Mouse (Mus musculus): ENCODE measurements around the gene Mta2.
A peak's percentile ranks its signal among the peaks of the same experiment; 100 is the strongest.

Mta2 gene

GRCm38 (mm10) chr19:8929224-8930088 is 12.2 kb upstream of the Mta2 start, which contains the start of the genes Rom1 and Eml3:
TSS of gene Rom1 (minus strand) at chr19:8929356.
TSS of gene Eml3 (plus strand) at chr19:8929552.
- DNase-seq (ENCODE audit: low spot score) = peak; percentile 81

- no peak for DNase-seq (ENCODE audit: low spot score)
Observed at GRCm38 (mm10) chr19:8930117-8930516, 11.6 kb upstream of the Mta2 start.

DNA sequence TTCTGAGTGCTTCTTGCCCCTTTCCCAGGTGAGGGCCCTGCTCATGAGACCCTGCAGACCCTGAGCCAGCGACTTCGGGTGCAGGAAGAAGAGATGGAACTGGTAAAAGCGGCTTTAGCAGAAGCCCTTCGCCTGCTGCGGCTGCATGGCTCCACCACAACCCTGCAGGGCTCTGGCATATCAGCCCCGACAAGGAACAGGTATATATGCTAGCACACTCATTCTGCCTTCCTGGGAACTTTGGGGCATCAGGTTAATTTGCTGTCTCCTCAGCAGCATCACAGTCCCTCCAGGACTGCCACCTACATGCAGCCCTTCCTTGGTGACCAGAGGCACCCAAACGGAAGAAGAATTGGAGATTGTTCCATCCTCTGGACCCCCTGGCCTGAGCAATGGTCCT is 10.9 kb upstream of the Mta2 start:
- no peak for DNase-seq (ENCODE audit: low spot score)

- no peak for DNase-seq (ENCODE audit: low spot score)
Observed at GRCm38 (mm10) chr19:8936736-8937135, 4.9 kb upstream of the Mta2 start.

- DNase-seq (ENCODE audit: low spot score) = no peak
Observed at GRCm38 (mm10) chr19:8940526-8941133, 1.0 kb upstream of the Mta2 start.

DNA sequence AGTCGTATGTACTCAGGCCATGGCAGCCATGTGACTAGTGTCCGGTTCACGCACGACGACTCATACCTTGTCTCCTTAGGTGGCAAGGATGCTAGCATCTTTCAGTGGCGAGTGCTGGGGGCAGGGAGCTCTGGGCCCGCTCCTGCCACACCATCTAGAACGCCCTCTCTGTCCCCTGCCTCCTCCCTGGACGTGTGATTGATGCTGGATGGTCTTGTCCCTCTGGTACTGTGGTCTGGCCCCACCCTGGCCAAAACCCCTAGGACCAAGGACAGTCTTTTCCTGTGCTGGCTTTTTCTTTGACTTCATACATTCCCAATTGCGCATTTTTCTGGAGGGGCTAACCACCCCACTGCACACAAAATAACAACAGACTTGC is 550 bp upstream of the Mta2 start:
- DNase-seq (ENCODE audit: low spot score) = no peak

GRCm38 (mm10) chr19:8942276-8942964 is 745 bp downstream of the Mta2 start:
- no peak for DNase-seq (ENCODE audit: low spot score)

GRCm38 (mm10) chr19:8943047-8943446 is 1.4 kb downstream of the Mta2 start:
- no peak for DNase-seq (ENCODE audit: low spot score)

- DNase-seq (ENCODE audit: low spot score) = no peak
Observed at GRCm38 (mm10) chr19:8944062-8944461, 2.4 kb downstream of the Mta2 start.

DNA sequence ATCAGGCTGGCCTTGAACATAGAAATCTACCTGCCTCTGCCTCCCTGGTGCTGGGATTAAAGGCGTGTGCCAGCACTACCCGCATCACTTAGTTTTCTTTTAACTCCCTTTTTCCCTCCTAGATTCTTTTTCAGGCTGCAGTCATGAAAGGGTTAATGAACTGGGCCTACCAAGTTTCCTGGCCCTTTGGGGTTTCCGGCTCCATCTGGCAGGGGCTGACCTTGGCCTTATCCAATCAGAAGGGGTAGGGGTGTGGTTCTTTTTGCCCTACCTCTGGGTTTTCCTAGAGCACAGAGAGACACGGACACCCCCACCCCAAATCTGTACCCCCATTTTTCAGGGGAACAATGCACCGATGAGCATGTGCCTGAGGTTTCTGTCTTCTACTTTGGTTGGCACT is 3.1 kb downstream of the Mta2 start:
- no peak for DNase-seq (ENCODE audit: low spot score)

GRCm38 (mm10) chr19:8945251-8945650 is 3.6 kb downstream of the Mta2 start:
- no peak for DNase-seq (ENCODE audit: low spot score)

GRCm38 (mm10) chr19:8946929-8947328 is 5.3 kb downstream of the Mta2 start:
- no peak for DNase-seq (ENCODE audit: low spot score)

DNA sequence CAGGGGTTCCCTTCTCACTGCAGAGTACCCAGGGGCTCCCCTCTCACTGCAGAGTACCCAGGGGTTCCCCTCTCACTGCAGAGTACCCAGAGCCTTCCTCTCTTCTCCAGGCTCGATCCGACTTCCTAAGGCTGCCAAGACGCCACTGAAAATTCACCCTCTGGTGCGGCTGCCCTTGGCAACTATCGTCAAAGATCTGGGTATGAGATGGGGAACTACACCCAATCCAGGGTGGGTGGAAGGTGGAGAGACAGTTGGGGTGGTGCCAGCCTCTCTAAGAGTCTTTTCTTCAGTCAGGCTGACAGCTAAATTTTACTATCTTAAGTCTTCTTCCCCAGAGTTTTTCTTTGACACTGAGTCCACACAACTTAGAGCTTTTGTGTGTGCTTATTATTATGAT is 8.5 kb downstream of the Mta2 start:
- DNase-seq (ENCODE audit: low spot score) = no peak

DNA sequence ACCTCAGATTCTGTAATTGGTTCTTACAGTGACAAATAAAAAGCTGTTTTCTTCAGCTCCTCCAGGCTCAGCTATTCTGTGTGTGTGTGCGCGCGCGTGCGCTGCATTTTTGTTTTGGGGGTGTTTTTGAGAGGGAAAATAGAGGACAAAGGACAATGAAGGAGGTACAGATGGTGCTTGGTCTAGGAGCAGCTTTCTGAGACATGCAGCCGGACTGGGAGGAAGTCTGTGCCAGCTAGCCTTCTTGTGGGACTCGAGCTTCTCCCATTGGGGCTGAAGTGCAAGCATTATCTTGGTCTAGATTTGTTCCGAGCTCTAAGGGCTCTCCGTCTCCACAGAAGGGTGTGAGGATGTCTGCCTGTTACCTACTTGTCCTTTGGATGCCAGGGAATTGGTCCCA is 10.6 kb downstream of the Mta2 start:
- DNase-seq (ENCODE audit: low spot score) = no peak

DNA sequence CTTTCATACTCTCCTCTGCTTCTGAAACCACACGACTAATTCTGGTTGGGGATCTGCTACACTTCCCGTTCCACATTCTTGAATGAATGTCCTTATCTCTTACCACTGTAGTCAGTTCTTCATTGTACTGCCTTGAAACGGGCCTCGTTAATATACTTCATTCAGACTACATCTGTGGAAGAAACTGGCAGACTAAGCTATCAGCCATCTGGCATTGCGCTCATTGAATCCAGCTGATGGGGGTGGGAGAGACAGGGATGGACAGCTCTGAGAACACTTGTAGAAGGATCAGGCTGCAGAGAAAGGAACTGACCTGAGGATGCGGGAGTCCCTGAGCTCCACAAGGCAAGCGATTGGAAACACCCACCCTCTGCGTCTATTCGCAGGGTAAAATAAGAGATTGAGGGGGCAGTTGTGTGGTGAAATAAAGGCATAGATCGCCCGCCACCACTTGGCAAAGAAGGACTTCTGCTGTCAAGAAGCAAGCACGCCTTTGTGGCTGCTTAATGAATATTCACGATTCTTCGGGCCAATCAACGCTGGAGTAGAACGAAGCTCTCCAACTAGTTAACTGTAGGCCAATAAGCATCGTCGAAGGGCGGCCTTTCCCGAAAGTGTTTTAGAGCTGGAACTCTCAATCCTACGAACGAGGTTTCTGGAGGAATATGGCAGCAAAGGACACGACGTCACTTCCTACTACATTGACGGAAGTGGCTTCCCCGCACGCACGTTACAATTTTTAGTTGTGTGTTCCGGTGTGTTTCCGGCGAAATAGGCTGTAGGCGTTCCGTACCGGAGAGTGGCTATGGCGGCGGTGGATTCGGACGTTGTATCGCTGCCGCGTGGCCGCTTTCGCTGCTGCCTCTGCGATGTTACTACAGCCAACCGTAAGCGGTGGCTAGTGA is 11.7 kb downstream of the Mta2 start, which contains the start of gene Tut1:
Gene Tut1 (plus strand): TSS at position 713 of the 905 bp plus-strand sequence.
- DNase-seq (ENCODE audit: low spot score) = peak; percentile 83

DNA sequence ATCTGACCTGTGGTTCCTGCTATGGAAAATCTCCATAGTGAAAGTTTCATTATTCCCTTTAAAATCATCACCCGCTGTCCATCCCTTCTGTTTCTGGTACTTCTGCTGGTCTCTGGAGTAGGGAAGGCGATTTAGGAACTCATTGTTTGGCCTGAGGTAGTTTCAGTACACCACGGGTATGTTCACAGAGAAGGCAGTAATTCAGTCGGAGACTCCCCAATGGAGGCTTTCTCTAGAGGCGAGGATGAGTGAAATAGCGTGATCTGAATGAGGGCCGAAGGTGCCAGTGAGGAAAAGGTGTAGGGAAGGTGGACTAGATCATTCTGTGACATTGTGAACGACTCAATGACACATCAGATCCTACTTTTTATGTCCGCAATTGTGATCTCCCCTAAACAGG is 12.5 kb downstream of the Mta2 start:
- no peak for DNase-seq (ENCODE audit: low spot score)

- no peak for DNase-seq (ENCODE audit: low spot score)
Observed at GRCm38 (mm10) chr19:8962256-8962655, 20.6 kb downstream of the Mta2 start.

DNA sequence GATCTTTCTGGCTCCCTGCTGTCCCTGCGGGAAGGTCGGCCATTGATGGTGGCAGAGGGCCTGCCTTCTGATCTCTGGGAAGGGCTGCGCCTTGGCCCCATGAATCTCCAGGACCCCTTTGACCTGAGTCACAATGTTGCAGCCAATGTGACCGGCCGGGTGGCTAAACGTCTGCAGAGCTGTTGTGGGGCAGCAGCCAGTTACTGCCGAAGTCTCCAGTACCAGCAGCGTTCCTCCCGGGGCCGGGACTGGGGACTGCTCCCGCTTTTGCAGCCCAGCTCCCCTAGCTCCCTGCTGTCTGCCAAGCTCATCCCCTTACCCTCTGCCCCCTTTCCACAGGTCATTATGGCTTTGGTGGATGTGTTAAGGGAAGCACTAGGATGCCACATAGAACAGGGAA is 23.4 kb downstream of the Mta2 start:
- no peak for DNase-seq (ENCODE audit: low spot score)

GRCm38 (mm10) chr19:8965771-8966170 is 24.1 kb downstream of the Mta2 start:
- DNase-seq (ENCODE audit: low spot score) = no peak

GRCm38 (mm10) chr19:8966198-8966589 is 24.5 kb downstream of the Mta2 start:
- no peak for DNase-seq (ENCODE audit: low spot score)

DNA sequence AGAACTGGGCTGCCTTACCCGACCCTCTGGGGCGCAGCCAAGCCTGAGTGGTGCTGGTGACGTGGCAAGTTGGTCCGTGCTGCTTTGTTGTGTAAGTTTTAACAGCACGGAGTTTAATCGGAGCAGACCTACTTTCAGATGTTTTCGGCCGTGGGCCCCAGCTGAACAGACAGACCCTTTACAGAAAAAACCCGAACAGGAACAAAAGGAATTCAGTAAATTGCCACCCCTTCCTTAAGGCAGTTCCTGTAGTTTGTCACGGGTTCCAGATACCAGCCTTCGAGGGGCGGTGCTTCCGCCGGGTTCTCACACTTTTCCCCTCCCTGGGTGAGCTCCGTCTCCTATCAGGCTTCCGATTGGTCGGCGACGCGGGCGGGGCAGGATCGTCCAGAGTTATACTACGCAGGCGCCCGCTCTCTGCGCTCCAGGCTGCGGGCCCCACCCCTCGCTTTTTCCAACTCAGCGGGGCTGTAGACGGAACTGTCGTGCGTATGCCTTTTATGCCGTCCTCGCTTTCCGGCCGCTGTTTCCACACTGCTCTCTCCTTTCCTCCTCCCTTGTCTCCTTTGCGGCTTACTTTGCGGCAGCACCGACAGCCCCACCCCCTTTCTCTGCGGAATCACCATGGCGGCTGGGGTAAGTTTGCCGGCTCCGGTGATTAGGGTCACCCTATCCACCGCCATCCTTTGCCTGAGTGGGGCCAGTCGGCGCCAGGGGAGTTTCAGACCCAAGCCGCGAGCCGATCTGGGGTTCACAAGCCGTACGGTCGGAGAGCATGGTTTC is 25.1 kb downstream of the Mta2 start, which contains the start of gene Eef1g:
Gene Eef1g (plus strand): TSS at position 452 of the 783 bp plus-strand sequence.
- peak; percentile 97 for DNase-seq (ENCODE audit: low spot score)

Data from spleen, adult 12 weeks (tissue).